Mouse (Mus musculus) layer of hippocampus, adult 11-12 months (tissue): ENCODE measurements at regions not wholly inside any gene's neighbourhood (a gene's known extent, or its start where the extent isn't known, plus 50 kb on each side); places are given as distances from the start of the nearest gene placed in this dataset.
A peak's percentile ranks its signal among the peaks of the same experiment; 100 is the strongest.

Source experiments
- DNase-seq: peaks from one replicate; pipeline ENCODE4 v3.0.0; 2022; ENCODE audit warnings: low spot score

DNA sequence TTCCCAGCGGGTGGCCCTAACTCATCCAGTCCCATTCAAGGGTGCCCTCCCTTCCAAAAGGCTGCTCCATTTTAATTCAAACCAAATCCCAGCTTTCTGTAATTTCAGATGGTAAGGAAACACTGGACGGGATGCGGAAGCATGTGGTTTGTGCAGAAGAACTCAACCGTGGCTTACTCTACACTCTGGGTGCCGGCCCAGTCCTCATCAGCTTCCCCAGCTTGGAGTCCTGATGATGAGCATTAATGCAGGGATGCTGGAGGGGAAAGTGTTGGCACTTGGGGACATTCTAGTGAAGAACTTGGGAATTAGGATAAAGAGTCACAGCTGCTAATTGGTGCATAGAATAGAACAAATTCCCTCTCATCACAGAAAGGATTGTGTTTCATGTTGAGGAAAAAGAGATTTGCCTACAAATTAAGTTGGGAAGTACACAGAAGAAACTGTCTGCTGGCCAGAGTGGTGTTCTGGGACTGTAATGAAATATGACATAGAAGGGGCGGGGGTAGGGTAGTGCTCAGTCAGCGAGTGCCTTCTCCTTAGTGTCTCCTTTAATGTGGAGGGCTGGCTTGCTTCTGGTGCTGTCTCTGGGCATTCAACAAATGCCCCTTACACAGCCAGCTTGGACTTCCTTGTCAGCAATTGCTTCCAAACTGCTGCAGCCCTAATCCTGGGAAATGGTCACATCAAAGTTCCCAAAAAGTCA is 285.0 kb upstream of the Bmper start:
- peak; percentile 16 for DNase-seq

DNA sequence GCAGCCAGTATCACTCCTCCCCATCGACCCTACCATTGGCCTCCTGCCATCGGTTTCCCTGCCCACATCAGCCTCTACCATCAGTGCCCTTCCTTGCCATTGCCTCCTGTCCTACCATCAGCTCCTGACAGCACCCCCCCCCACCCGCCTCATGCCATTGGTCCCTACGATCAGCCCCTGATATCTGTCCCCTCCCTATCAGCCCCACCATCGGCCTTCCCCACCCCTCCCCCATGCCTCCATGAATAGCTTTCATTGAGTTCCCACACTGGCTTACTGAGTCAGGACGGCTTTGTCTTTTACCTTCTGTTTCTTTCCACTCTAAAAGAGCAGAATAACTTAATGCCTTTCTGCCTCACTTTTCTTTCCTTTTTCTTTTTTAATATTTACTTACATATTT is 277.9 kb upstream of the Bmper start:
- DNase-seq: no peak

DNA sequence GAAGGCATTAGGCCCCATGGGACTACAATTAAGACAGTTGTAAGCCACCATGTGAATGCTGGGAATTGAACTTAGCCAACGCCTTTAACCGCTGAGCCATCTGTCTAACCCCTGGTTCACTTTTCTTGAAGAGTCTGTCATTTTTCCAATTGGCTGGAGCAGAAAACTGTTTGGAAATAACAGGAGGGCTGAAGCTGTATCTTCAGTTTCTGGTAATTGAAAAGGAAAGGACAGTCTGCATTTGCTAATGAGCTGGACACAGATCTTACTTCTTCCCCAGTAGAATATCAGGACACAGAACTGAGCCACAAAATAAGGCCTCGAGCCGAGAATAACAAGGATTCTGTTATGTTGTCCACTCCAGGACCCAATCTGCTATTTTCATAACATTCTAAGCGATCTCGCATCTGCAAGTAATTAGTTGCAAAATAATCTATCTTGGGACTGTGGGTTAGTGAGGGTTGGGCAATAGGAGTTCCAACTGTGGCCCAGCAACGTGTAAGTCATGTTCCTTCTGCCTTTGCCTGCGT is 277.4 kb upstream of the Bmper start:
- no peak for DNase-seq

DNA sequence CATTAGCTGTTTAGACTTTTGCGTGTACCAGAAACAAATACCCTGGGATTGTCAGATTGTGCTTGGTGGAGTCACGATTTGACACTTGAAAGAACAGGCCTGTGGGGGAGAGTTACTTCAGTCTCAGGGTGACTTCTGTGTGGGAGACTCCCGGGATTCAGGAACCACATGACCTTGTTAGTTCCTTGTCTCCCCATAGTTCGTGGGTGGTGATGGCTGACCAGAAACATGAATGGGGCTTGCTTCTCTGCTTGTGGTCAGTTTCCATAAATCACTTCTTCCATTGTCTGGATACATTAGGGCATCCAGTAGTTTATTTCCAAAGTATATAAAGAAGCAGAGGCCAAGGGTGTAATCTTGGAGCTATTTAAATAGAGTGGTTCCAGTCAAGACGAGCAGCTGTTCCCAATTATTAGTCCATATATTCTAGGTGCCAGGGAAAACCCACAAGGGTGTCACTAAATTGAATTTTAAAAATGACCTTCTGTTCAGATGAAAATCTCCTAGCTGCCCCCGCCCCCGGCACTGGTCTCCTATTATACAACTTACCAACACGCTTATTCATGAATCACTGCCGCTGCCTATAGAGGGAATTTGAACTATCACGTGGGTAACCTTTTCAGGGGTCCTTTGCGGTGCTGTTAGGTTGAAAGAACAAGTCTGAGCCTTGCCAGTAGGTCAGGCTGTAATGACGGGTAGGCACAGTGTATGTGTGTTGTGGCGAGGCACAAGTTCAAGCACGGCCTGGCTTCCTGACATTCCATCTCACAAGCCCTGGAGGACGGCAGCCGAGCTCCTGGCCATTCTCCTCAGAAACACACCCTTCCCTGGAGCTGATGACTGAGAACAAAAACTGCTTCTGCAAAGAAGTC is 270.1 kb upstream of the Bmper start:
- DNase-seq: no peak

DNA sequence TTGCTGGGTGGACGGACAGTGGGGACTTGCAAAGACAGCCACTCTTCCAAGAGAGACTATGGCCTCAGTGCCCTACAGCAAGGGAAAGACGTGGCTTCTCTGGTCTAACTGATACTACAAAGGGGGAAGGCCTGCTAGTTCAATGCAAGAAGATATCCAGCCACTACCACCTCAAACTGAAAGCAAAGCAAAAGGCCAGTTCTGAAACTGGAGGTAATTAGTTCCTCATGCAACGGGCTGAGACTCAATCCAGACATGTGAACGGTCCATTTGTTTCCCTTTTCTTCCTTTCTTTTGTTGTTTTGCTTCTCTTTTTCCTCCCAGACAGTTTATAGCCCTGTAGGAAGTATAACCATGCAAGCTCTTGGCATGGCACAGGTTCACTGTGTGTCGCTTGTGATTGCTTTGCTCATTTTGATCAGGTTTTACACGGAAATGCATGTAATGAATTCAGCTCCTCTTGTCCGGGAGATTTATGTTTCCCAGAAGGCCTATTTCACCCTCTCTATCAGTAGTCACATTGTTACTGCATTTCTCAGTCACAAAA is 260.5 kb upstream of the Bmper start:
- peak; percentile 4 for DNase-seq

DNA sequence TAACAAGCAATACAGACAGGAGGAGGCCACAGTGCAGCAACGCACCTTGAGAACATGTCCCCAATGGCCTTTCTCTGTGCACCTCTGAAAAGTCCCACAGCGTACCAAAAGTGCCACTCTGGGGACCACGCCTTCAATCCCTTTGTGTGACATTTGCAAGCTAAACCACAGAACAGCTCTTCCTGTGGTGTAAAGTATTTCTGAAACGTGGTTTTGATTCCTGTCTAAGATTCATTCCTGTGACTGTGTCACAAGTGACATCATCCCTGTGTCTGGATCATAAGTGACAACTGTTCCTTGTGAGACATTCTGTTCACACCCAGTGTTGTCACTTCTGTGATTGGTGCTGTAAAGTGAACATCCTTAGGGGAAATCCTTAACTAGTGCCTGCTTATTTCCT is 251.6 kb upstream of the Bmper start:
- DNase-seq: no peak

DNA sequence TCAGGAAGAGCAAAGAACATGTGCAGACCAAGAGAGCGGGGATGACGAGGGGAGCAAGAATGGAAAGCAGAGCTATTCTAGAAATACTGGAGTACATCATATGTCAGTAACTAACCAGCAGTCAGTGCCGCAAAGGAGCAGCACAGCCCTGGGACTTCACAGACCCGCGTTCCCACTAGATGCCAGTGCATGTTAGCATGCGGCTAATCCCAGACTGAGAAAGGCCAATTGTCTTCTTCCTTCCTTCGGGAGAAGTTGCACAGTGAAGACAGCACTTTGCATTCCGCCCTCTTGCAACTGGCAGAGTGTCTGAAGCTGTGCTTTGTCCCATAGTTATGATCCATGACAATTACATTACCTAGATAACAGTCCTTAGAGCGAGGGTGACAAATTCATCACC is 246.1 kb upstream of the Bmper start:
- no peak for DNase-seq

DNA sequence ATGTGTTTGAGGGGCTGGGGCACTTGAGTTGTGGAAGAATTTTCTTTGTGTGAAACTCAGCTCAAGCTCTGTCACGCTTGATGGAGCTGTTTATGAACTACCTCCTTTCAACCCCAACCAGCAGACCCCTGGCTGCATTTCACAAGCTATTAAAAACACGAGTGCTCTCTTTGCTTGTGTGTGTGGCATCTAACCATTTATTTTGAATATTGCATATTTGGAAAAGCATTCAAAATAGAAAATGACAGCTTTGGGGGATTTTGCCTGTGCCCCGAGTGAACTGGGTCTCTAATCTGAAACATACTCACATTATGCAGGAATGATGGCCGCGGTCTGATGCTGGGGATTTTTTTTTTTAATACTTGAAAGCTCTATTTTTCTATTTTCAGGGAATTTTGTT is 243.2 kb upstream of the Bmper start:
- no peak for DNase-seq

DNA sequence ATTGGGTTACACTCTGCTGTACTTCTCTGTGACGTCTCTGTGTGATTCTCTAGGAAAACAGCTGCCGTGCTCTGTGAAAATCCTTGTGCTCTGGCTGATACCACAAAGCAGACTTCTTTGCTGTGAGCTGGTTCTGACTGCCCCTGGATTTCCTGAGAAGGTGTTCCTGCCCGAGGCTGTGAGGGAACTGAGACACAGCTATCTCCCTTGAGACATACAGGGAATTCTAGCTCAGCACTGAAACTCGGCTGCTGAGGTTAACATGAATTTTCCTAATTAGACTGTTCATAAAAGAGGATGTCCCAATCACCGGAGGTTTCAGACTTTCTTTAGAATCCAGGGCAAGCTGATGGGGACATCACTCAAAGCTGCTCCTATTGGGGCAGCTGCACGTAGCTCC is 233.4 kb upstream of the Bmper start:
- no peak for DNase-seq

DNA sequence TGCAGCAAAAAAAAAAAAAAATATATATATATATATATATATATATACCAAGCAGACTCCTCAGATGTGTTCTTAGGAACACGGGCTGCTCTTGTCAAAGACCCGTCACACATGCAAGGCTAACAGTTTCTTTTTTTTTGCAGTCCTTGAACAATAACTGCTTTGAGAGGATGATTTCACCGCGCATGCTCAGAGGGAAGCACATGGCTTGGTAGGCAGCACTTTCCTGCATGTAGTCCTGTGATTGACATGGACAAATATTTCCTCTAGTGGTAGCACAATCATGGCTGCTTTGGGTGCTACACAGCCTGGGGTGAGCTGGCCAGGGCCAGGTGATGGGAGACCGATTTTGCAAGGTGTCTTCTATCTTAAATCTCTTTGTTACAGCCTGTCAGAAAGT is 229.3 kb upstream of the Bmper start:
- DNase-seq: no peak

DNA sequence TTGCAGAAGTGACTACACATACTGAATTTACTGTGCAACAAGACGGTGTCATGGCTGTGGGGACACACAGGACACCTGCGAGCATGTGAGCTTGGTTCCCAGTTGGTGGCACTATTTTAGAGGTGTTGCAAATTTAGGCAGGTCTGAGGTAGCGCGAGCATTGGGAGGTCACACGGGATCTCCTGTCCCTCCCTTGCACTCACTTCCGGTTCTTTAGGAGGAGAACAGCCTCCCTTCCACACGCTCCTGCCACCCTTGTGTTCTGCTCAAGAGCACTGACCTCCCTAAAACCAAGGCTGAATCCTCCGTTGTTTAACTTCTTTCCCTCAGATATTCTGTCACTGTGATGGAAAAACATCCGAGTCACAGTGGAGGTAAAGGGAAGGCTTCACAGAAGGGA is 227.3 kb upstream of the Bmper start:
- no peak for DNase-seq

DNA sequence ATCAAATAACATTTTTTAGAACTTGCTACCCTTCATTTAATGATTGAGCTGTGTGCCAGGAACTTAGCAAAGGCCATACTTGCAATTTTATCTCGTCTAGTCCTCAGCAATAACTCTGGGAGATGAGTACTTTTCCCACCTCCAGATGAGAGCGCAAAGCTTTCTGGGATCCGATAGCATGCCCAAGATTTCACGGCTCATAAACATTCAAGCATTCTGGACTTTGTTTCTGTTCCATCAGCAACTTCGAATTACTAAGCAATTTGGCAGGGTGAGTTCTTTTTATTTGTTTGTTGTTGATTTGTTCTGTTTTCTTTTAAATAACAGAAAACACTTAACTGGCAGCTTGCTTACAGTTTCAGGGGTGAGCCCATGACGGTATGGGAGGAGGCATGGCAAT is 224.6 kb upstream of the Bmper start:
- no peak for DNase-seq

DNA sequence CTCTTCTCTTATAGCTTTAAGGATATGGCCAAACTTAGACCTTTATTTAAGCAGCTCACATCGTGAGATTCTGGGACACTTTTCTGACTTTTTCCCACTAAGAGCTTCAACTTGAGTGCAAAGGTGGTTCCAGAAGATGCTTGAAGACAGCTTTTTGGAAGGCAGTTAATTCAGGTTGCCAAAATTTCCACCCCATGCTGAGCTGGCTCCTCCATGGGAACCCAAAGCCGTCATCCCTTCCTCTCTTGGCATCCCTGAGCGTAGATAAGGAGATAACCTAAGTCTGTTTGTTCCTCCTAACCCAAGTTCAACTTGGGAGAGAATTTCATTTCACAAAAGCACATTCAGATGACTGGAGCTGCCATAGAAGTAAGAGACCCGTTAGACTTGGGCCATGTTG is 223.7 kb upstream of the Bmper start:
- no peak for DNase-seq

DNA sequence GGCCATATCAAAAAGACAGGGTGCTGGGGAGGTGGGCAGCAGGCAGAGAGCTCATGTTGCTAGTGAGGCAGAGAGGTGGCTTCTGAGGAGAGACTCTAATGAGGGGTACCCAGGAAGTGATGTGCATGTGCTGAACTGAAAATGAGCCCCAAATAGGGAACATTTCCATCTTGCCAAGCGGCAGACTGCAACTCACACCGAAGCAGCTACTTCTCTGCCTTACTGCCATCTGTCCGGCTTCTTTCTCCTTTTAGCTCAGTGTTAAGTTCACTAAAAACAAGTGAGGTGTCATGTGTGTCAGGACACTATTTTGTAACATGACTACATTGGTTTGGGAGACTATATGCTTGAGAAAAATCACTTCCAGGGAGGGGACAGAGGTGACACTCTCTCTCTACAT is 222.7 kb upstream of the Bmper start:
- no peak for DNase-seq

DNA sequence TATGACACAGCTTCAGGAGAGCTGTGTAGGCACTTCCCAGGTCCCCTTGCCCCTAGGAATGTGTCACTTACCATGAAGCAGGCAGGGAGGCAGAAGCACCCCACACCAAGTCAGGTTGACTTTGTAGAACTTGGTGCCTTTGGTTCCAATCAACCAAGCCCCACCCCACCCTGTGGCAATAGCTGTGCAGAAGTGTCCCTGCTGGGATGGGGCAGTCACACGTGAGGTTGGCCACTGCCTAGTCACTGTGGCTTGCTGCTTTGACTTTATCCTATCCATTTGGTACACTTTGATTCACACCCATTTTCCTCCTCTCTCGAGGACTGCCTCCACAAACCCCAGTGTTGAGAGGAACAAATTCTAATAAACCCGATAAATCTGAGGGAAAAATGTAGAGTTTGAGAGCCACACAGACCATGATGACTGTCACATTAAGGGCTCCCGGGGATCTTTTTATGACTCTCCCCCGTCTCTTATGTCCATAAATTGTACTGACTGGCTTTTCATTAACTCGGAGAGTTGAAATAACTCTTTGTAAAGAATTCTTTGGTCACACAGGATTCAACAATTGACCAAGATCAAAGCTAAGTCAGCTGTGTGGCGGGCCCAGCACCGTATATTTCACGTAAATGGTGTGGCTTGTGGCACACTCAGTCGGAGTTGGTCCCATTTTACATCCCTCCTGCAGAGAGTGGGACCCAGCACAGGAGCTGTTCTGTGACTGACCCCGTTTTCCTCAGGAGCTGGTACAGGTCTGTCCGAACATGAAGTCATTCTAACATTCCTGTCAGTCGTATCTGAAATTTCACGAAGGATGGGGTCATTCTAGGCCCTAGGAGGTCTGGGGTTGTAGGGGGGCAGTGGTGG is 219.4 kb upstream of the Bmper start:
- DNase-seq: no peak

DNA sequence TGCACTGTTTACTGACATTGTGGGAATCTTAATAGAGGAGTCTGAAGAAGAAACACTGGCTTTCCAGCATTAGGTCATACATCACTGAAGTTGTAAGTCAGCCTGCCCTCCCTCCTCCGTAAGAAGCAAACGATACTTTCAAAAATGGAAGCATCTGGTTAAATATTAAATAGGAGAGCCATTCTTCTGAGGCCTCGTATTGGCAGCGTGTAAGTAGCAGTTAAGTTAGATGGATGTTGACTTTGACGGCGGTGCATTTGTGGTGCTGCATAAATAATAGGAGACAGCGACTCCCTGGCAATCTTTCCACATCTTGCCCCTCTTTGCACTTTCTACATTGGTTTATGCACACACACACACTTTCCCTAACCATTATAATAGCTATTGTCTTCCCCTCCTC is 217.9 kb upstream of the Bmper start:
- no peak for DNase-seq

DNA sequence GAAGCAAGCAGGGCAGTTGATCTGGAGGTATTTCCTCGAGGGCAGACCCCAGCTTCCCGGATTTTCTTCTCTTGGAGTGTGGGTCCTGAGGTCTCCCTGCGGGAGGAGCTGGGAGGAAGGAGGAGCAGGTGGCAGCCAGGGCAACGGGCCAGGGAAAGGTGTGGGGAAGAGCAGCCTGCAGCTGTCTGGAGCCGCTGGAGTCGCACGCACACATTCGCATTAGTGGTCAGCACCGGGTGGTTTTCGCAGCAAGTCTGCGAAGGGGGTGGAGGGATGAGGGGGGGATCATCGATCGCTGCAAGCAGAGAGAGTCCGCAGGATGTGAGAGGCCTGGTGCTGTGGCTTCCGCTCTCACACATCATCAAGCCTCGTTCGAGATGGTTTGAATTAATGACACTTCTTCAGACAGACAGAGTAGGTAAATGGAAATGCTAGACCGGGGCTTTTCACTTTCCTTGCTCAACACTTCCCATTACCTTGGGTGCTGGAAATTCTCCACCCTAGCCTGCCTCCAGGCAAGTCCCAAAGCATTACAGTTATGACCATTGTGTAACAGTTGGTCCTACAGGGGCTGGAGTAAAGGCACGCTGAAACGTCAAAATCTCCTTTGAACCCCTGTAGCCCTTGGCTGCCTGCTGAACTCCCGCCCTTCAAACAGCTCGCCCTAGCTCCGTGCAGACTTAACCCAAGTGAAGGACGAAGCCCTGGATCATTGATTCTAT is 213.3 kb upstream of the Bmper start:
- DNase-seq: no peak

DNA sequence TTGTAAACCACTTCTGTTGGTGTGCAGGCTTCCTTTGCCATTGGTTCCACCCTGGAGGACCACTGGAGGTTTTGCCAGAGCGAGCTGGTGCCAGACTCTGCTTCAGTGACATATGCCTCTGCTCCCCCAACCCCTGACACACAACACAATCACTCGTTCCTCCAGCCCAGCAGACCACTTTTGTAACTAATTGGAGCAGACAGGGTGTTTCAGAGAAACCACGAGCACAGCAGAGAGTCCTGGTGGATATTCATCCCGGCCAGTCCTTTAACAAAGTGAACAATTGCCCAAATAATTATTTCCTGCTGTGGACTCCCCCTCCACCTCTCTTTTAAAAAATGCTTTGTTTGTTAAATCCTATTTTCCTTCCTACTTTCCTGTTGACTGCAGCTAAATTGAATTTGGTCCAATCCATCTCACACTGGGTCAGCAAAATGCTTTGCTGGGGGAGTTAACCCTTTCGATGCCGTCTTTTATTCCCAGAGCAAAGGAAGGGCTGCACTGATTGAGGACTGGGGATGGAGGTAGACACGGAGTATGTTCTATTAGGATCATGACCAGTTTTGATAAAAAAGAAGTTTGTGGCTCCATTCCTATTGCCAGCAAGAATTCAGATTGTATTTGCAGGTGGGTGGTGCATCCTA is 211.4 kb upstream of the Bmper start:
- DNase-seq: no peak

DNA sequence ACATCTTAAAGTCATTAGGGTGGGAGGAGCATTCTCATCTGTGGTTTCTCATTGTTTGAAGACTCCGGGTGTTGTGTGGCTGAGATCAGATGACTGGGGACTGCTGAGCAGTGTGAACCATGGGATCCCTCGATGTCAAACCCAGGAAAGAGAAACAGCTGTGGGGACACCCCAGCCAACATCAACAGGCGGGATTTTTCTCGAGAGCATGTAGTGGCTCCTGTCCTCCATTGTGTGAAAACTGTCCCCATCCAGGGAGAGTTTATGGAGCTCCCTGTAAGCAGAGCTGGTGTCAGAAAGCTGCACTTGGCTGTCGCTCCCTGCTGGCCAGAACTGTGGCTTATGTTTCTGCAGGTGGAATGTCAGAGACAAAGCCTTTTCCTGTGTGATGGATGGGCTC is 210.7 kb upstream of the Bmper start:
- DNase-seq: no peak

DNA sequence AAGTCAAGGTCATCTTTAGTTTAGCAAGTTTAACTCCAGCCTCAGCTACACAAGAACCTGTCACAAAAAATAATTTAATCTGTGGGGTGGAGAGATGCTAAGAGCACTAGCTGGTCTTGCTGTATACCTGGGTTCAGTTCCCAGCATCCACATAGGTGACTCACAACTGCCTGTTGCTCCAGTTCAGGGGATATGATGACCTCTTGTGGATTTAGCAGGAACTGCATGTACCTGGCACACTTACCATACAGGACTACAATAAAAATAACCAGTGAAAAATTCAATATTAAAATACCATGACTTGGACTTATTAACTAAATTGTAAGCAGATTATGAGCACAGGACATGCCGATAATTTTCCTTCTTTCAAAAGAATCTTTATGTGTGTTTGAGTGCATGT is 206.1 kb upstream of the Bmper start:
- no peak for DNase-seq

DNA sequence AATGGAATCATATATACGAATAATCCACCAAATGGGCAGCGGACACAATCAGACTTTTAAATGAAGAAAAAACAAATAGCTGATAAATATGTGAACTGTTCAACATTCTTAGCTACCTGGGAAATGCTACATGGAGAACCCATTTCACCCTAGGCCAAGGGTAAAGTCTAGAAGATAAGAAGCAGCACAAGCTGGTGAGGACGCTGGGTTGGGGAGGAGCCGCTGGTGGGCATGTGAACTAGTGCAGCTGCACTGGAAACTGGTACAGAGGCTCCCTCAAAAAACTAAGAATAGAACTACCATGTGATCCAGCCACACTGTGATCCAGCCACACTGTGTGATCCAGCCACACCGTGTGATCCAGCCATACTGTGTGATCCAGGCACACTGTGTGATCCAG is 198.8 kb upstream of the Bmper start:
- DNase-seq: no peak
